Mouse (Mus musculus): Measurements from ENCODE around the gene Add3. TPM values are rescaled to one million over a fixed set of nuclear protein-coding genes. Genes with fewer than 3 reads are reported as not detected.

The Add3 gene
- polyA plus RNA-seq, 1 experiment from 2014 or later = 49.7 TPM

DNA sequence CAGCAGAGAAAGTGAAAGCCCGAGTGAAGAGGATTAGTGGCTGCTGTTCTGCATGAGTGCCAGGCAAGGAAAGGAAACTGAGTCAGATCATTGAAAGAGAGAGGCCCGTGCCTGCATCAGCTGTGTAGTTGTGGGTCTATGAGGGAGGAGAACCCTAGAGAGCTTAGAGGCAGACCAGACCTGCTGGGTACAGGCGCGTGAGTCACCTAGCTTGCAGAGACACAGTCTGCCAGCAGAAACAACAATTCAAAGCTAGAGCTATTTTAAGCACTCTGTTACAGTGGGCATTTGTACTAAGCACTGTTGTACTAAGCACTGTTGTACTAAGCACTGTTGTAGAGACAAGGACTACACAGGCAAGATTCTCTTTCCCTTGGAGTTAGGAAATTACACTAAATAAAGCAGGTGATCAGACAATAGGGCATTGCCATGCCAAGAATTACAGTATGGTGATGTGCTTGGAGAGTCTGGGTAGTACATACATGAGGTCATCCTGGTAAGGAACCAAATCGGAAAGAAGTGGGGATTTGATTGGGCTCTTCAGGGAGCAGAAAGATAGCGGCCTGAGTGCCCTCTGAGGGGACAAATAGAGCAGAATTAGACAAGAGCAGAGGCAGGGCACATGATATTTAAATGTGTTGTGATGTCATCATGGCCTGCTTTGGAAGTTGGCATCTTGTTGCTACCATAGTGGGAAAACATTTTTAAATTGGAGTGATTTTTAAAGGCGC, 88.0 kb downstream of the Add3 start:
- Histone ChIP-seq H3K27me3 (ENCODE audit: control insufficient read depth, insufficient read depth, low read length) (no peaks in the 10 kb centered on the region), H3K9ac (ENCODE audit: low read length) (no peak overlapping the region), H3K4me3 (ENCODE audit: low read depth, low read length) (no peak overlapping the region), H3K36me3 (ENCODE audit: control insufficient read depth, insufficient read depth, low read length) (no peaks in the 10 kb centered on the region), H3K27ac (ENCODE audit: low read depth, low read length) (no peak overlapping the region), H3K4me2 (no peak overlapping the region), H3K9me3 (ENCODE audit: control insufficient read depth, low read length) (no peaks in the 10 kb centered on the region), H3K4me1 (ENCODE audit: control insufficient read depth, insufficient read depth, low read length) (no peaks in the 10 kb centered on the region)
- WGBS = 91% methylated on average over 7 of the region's 7 CpGs
- no peak for ATAC-seq (ENCODE audit: low FRiP score)
- no peak for DNase-seq (ENCODE audit: low spot score, missing footprints)

DNA sequence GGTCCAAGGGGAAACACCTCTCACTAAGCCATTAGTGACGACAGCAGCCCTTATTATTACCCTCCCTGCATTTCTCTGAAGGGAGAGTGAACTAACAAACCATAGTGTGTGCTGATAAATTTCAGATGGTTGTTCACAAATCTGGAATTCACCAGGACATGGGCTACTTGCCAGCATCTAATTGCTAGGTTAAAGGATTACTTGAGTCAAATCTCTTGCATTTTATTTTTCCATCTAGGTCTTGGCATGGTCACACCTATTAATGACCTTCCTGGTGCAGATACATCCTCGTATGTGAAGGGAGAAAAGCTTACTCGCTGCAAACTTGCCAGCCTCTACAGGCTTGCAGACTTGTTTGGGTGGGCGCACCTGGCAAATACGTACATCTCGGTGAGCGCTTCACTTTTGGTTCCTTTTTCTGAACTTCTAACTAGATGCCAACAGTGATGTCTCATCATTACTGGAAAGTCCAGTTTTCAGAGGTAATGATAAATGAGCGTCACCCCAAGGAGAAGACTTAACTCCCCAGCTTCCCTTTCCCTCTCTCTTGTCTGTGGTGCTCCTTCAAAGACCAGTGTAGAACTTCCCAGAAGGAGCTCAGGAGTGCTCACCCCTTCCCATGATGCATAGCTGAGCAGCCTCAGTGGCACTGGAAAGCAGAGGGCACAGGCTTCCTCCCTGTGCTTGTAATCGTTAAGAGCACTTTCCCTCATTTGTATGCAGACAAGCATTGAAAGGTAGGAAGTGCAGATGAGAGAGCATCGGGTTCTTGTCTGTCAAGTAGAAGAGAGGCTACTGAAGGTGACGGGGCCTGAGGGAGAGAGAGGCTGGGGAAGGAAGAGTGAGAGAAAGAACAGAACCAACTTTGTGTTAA, 90.9 kb downstream of the Add3 start:
- no peak overlapping the region for H3K27ac ChIP-seq (ENCODE audit: low read depth, low read length)
- H3K4me1 ChIP-seq (ENCODE audit: control insufficient read depth, insufficient read depth, low read length) = no peaks in the 10 kb centered on the region
- no peak overlapping the region for H3K9ac ChIP-seq (ENCODE audit: low read length)
- H3K4me3 ChIP-seq (ENCODE audit: low read depth, low read length) = no peak overlapping the region
- DNase-seq (ENCODE audit: low spot score, missing footprints) (no peak), ATAC-seq (ENCODE audit: low FRiP score) (no peak)
- H3K27me3 ChIP-seq (ENCODE audit: control insufficient read depth, insufficient read depth, low read length) = no peaks in the 10 kb centered on the region
- H3K4me2 ChIP-seq = no peak overlapping the region
- H3K36me3 ChIP-seq (ENCODE audit: control insufficient read depth, insufficient read depth, low read length) = no peaks in the 10 kb centered on the region
- H3K9me3 ChIP-seq (ENCODE audit: control insufficient read depth, low read length) = no peaks in the 10 kb centered on the region
- 86% methylated on average over 11 of the region's 11 CpGs for WGBS

DNA sequence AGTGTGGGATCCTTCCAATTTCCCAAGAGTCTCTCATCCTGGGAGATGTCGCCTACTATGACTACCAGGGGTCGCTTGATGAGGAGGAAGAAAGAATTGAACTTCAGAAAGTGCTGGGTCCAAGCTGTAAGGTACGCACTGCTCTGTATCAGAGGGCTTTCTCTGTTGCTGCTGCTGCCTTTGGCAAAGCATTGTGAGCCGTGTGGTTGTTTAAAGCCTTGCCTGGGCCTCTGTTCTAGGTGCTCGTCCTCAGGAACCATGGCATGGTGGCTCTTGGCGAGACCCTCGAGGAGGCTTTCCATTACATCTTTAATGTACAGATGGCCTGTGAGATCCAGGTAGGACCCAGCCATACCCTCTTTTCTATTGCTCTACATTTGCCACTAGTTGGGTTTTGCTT, 93.3 kb downstream of the Add3 start:
- Histone ChIP-seq H3K4me2 (no peak overlapping the region), H3K4me1 (ENCODE audit: control insufficient read depth, insufficient read depth, low read length) (no peaks in the 10 kb centered on the region), H3K27ac (ENCODE audit: low read depth, low read length) (no peak overlapping the region), H3K4me3 (ENCODE audit: low read depth, low read length) (no peak overlapping the region), H3K36me3 (ENCODE audit: control insufficient read depth, insufficient read depth, low read length) (no peaks in the 10 kb centered on the region), H3K27me3 (ENCODE audit: control insufficient read depth, insufficient read depth, low read length) (no peaks in the 10 kb centered on the region), H3K9ac (ENCODE audit: low read length) (no peak overlapping the region), H3K9me3 (ENCODE audit: control insufficient read depth, low read length) (no peaks in the 10 kb centered on the region)
- DNase-seq (ENCODE audit: low spot score, missing footprints) (no peak), ATAC-seq (ENCODE audit: low FRiP score) (no peak)
- WGBS = 95% methylated on average over 7 of the region's 7 CpGs

- no peaks in the 10 kb centered on the region for H3K9me3 ChIP-seq (ENCODE audit: control insufficient read depth, low read length)
- no peaks in the 10 kb centered on the region for H3K4me1 ChIP-seq (ENCODE audit: control insufficient read depth, insufficient read depth, low read length)
- no peak overlapping the region for H3K9ac ChIP-seq (ENCODE audit: low read length)
- no peak overlapping the region for H3K27ac ChIP-seq (ENCODE audit: low read depth, low read length)
- no peak for DNase-seq (ENCODE audit: low spot score, missing footprints)
- H3K4me3 ChIP-seq (ENCODE audit: low read depth, low read length) = no peak overlapping the region
- H3K27me3 ChIP-seq (ENCODE audit: control insufficient read depth, insufficient read depth, low read length) = no peaks in the 10 kb centered on the region
- 91% methylated on average over 6 of the region's 6 CpGs for WGBS
- no peak overlapping the region for H3K4me2 ChIP-seq
- no peak for ATAC-seq (ENCODE audit: low FRiP score)
- no peaks in the 10 kb centered on the region for H3K36me3 ChIP-seq (ENCODE audit: control insufficient read depth, insufficient read depth, low read length)
Measured at GRCm38 (mm10) chr19:53241806-53242205, 101.6 kb downstream of the Add3 start.

GRCm38 (mm10) chr19:53243956-53244355, 103.7 kb downstream of the Add3 start:
- Histone ChIP-seq H3K27ac (ENCODE audit: low read depth, low read length) (no peak overlapping the region), H3K4me3 (ENCODE audit: low read depth, low read length) (no peak overlapping the region), H3K27me3 (ENCODE audit: control insufficient read depth, insufficient read depth, low read length) (no peaks in the 10 kb centered on the region), H3K9ac (ENCODE audit: low read length) (no peak overlapping the region), H3K36me3 (ENCODE audit: control insufficient read depth, insufficient read depth, low read length) (no peaks in the 10 kb centered on the region), H3K4me2 (no peak overlapping the region), H3K4me1 (ENCODE audit: control insufficient read depth, insufficient read depth, low read length) (no peaks in the 10 kb centered on the region), H3K9me3 (ENCODE audit: control insufficient read depth, low read length) (no peaks in the 10 kb centered on the region)
- DNase-seq (ENCODE audit: low spot score, missing footprints) (no peak), ATAC-seq (ENCODE audit: low FRiP score) (no peak)
- 90% methylated on average over 10 of the region's 10 CpGs for WGBS

DNA sequence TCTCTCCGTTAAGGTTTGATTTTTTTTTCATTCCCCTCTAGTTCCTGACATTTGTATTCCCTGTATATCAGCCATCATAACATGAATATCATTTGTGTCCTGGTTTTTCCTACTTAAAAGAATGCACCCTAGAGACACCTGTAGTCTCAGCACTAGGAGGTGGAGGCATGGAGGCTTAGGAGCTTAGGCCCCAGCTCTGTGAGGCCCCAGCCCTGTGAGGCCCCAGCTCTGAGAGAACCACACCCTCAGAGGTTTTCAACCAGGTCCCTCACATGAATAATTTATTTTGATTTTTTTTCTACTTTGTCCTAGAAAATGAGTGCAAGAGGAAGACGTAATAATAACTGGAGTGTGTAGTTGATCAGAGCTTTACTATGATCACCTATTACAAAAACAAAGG, 107.3 kb downstream of the Add3 start:
- no peaks in the 10 kb centered on the region for H3K4me1 ChIP-seq (ENCODE audit: control insufficient read depth, insufficient read depth, low read length)
- H3K4me3 ChIP-seq (ENCODE audit: low read depth, low read length) = no peak overlapping the region
- H3K27me3 ChIP-seq (ENCODE audit: control insufficient read depth, insufficient read depth, low read length) = no peaks in the 10 kb centered on the region
- H3K36me3 ChIP-seq (ENCODE audit: control insufficient read depth, insufficient read depth, low read length) = no peaks in the 10 kb centered on the region
- no peak overlapping the region for H3K9ac ChIP-seq (ENCODE audit: low read length)
- H3K4me2 ChIP-seq = no peak overlapping the region
- no peak for DNase-seq (ENCODE audit: low spot score, missing footprints)
- no peaks in the 10 kb centered on the region for H3K9me3 ChIP-seq (ENCODE audit: control insufficient read depth, low read length)
- no peak overlapping the region for H3K27ac ChIP-seq (ENCODE audit: low read depth, low read length)
- 67% methylated on average over 2 of the region's 2 CpGs for WGBS
- no peak for ATAC-seq (ENCODE audit: low FRiP score)

DNA sequence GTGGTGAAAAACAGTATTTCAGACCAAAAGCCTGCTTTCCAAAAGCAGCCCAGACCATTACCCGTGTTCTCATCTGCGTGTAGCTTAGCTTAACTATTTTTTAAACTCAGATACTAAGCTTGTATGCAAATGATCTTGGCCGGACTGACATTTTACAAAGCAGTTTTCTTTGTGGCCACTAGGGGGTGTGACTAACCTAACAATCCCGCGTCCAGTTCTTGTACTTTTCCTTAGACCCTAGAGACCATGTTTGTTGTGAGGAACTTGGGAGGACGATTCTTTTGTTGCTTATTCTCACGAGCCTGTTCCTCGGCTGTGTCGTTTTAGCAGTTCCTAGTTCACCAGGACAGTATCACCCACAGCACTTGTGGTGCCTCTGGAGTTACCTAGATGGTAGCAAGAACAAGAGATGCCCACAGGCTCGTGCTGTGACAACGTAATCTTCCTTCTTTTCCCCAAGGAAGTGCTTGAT, 107.8 kb downstream of the Add3 start:
- no peaks in the 10 kb centered on the region for H3K36me3 ChIP-seq (ENCODE audit: control insufficient read depth, insufficient read depth, low read length)

DNA sequence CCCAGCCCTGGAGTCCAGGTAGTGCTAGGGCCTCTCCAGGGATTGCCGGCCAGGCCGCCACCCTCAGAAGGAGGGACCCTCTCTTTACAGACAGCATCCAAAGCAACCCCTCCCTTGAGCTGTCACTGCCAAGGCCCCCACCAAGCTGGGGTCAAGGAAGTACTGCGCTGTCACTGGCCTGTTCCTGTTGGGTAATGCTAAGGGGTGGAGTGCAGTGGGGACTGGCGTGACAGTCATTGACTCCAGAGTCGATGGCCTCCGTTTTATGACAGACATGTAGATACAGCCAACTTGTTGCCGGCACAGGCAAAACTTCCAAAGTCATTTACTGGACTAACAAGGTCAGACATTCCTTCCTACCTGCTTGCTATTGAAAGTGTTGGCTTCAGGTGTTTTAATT, 110.8 kb downstream of the Add3 start:
- no peak overlapping the region for H3K27ac ChIP-seq (ENCODE audit: low read depth, low read length)
- no peaks in the 10 kb centered on the region for H3K27me3 ChIP-seq (ENCODE audit: control insufficient read depth, insufficient read depth, low read length)
- H3K4me3 ChIP-seq (ENCODE audit: low read depth, low read length) = no peak overlapping the region
- H3K4me1 ChIP-seq (ENCODE audit: control insufficient read depth, insufficient read depth, low read length) = no peaks in the 10 kb centered on the region
- ATAC-seq (ENCODE audit: low FRiP score) (no peak), DNase-seq (ENCODE audit: low spot score, missing footprints) (no peak)
- no peaks in the 10 kb centered on the region for H3K36me3 ChIP-seq (ENCODE audit: control insufficient read depth, insufficient read depth, low read length)
- H3K9ac ChIP-seq (ENCODE audit: low read length) = no peak overlapping the region
- H3K9me3 ChIP-seq (ENCODE audit: control insufficient read depth, low read length) = no peaks in the 10 kb centered on the region
- H3K4me2 ChIP-seq = no peak overlapping the region
- 90% methylated on average over 7 of the region's 7 CpGs for WGBS

More for the DNA sequence above, 107.8 kb downstream of the Add3 start:
- no peak overlapping the region for H3K4me3 ChIP-seq (ENCODE audit: low read depth, low read length)
- peak; percentile 95 for DNase-seq (ENCODE audit: low spot score, missing footprints)
- no peak overlapping the region for H3K9ac ChIP-seq (ENCODE audit: low read length)
- peak; percentile 44; the same call in 1 of the 2 replicates for ATAC-seq (ENCODE audit: low FRiP score)
- WGBS = 17% methylated on average over 11 of the region's 11 CpGs
- no peaks in the 10 kb centered on the region for H3K27me3 ChIP-seq (ENCODE audit: control insufficient read depth, insufficient read depth, low read length)
- H3K4me1 ChIP-seq (ENCODE audit: control insufficient read depth, insufficient read depth, low read length) = no peaks in the 10 kb centered on the region
- H3K4me2 ChIP-seq = no peak overlapping the region
- H3K9me3 ChIP-seq (ENCODE audit: control insufficient read depth, low read length) = no peaks in the 10 kb centered on the region
- no peak overlapping the region for H3K27ac ChIP-seq (ENCODE audit: low read depth, low read length)

DNA sequence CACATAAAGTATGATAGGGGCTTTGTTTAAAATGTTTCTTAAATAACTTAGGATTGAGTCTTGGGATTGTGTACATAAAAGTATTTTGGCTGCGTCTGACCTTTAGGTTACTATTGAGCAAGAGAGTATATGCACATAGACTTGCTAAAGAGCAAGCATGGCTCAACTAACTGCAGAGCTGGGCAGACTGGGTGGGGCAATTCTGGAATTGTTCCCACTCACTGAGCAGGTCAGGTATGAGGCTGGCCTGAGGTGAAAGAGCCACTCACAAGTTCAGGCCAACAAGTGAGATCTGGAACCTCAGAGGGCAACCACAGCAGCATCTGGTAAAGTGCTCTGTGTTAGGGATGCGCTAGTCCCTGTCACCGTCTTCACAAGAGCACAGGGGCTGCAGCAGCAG, 111.4 kb downstream of the Add3 start:
- no peak overlapping the region for H3K4me2 ChIP-seq
- H3K4me1 ChIP-seq (ENCODE audit: control insufficient read depth, insufficient read depth, low read length) = no peaks in the 10 kb centered on the region
- H3K9me3 ChIP-seq (ENCODE audit: control insufficient read depth, low read length) = no peaks in the 10 kb centered on the region
- no peaks in the 10 kb centered on the region for H3K27me3 ChIP-seq (ENCODE audit: control insufficient read depth, insufficient read depth, low read length)
- no peak overlapping the region for H3K4me3 ChIP-seq (ENCODE audit: low read depth, low read length)
- DNase-seq (ENCODE audit: low spot score, missing footprints) (no peak), ATAC-seq (ENCODE audit: low FRiP score) (no peak)
- no peak overlapping the region for H3K9ac ChIP-seq (ENCODE audit: low read length)
- H3K27ac ChIP-seq (ENCODE audit: low read depth, low read length) = no peak overlapping the region
- WGBS = 91% methylated on average over 3 of the region's 3 CpGs
- H3K36me3 ChIP-seq (ENCODE audit: control insufficient read depth, insufficient read depth, low read length) = no peaks in the 10 kb centered on the region

All from midbrain, embryonic 11.5 days (tissue).